Mouse (Mus musculus) limb, embryonic 12.5 days (tissue): Measurements from ENCODE around the gene Tmem183a. TPM values are rescaled to one million over a fixed set of nuclear protein-coding genes. Genes with fewer than 3 reads are reported as not detected.

ENCODE experiments used
- ATAC-seq: fragments of 200-750 bp; cut with Nextera tagmentation; 2 replicates; pipeline ENCODE4 v1.8.0; 2017; ENCODE audit warnings: low read depth, moderate TSS enrichment; ENCODE audit not compliant: insufficient number of reproducible peaks, insufficient read depth, low FRiP score, low TSS enrichment
- H3K27ac ChIP-seq: fragments of 300-500 bp; sonication (generic); 2 replicates; pipeline ENCODE4 v1.5.1; 2016; ENCODE audit warnings: mild to moderate bottlenecking, moderate library complexity
- H3K27me3 ChIP-seq: fragments of 300-500 bp; sonication (generic); 2 replicates; pipeline ENCODE4 v1.6.1; 2016; ENCODE audit warnings: mild to moderate bottlenecking, moderate library complexity
- H3K36me3 ChIP-seq: fragments of 300-500 bp; sonication (generic); 2 replicates; pipeline ENCODE4 v1.6.1; 2016; ENCODE audit warnings: mild to moderate bottlenecking, moderate library complexity
- H3K4me1 ChIP-seq: fragments of 300-500 bp; sonication (generic); replicated peaks from 2 replicates; pipeline ENCODE4 v1.6.1; 2016
- H3K4me2 ChIP-seq: fragments of 300-500 bp; sonication (generic); 2 replicates; pipeline ENCODE4 v1.6.1; 2016; ENCODE audit warnings: mild to moderate bottlenecking, moderate library complexity
- H3K4me3 ChIP-seq: fragments of 300-500 bp; sonication (generic); replicated peaks from 2 replicates; pipeline ENCODE4 v1.5.1; 2016; ENCODE audit warnings: mild to moderate bottlenecking
- H3K9ac ChIP-seq: fragments of 300-500 bp; sonication (generic); replicated peaks from 2 replicates; pipeline ENCODE4 v1.6.1; 2016; ENCODE audit warnings: mild to moderate bottlenecking, moderate library complexity
- H3K9me3 ChIP-seq: fragments of 300-500 bp; sonication (generic); 2 replicates; pipeline ENCODE4 v1.6.1; 2016; ENCODE audit warnings: mild to moderate bottlenecking, moderate library complexity
- WGBS: fragments of 180-500 bp; shearing (Covaris S2); methylation state at CpG from one replicate; pipeline ENCODE4 v1.1.7; 2016; 5-methylcytosine and 5-hydroxymethylcytosine counted together
- polyA plus RNA-seq: library from polyadenylated mRNA; unstranded; fragments of >200 nt; fragmentation: Nextera tagmentation; extraction: Ambion mirVana; gene quantifications from 2 replicates; pipeline ENCODE4 v1.2.1, GENCODE M21; 2016

Tmem183a gene
- polyA plus RNA-seq, 1 experiment from 2014 or later, result 96.6 TPM

DNA sequence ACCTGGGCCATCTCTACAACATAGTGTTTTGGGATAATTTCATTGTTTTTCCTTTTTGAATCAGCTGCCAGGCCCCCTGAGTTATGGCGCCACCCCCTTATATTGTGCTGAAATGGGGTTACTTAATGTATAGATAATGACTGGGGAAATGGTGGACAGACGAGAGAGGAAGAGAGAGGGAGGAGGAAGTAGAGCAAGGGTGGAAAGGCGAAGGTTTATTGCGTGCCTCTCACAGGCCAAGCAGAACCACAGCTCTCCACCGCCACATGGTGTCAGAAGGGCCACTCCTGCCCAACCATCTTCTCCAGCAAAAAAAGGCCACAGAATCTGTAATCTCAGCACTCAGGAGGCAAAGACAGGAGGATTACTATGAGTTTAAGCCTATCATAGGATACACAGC lies 46.6 kb downstream of the Tmem183a start:
- Histone ChIP-seq H3K9ac (no peak overlapping the region), H3K9me3 (no peaks in the 10 kb centered on the region), H3K27me3 (no peaks in the 10 kb centered on the region), H3K36me3 (0 out of 2 replicates have a peak, but pooled peaks cover 2% of the 10 kb centered on the region), H3K4me1 (peaks cover 7% of the 10 kb centered on the region; the same call in 1 of the 2 replicates), H3K27ac (no peak overlapping the region), H3K4me2 (no peak overlapping the region), H3K4me3 (no peak overlapping the region)
- WGBS, result 83% methylated on average over 5 of the region's 5 CpGs
- no peak for ATAC-seq

DNA sequence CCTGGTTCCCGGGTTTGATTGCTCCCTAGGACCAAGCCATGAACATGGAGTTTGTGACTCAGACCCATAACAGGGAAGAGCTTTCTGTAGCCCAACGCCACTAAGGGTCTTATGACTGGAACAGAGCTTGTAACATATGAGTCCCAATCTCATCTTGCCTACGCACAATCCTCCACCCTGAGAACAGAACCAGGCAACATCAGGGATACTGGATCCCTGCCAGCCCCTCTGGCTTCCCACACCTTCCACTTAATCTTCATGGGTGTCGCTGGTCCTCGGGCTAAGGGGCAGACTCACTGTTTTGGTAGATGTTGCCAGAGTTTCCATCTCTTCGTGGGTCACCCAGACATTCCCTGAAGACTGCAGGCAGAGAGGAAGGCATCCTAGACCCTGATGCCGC lies 50.0 kb downstream of the Tmem183a start:
- Histone ChIP-seq H3K4me2 (no peak overlapping the region), H3K36me3 (0 out of 2 replicates have a peak, but pooled peaks cover 5% of the 10 kb centered on the region), H3K9ac (no peak overlapping the region), H3K4me1 (no peaks in the 10 kb centered on the region), H3K9me3 (no peaks in the 10 kb centered on the region), H3K27ac (no peak overlapping the region), H3K4me3 (no peak overlapping the region), H3K27me3 (no peaks in the 10 kb centered on the region)
- 91% methylated on average over 7 of the region's 7 CpGs for WGBS
- ATAC-seq, result no peak

GRCm38 (mm10) chr1:134310729-134311128 lies 51.0 kb downstream of the Tmem183a start:
- no peak overlapping the region for H3K27ac ChIP-seq
- no peaks in the 10 kb centered on the region for H3K4me1 ChIP-seq
- H3K27me3 ChIP-seq, result no peaks in the 10 kb centered on the region
- whole genome bisulfite sequencing, result 97% methylated on average over 3 of the region's 3 CpGs
- no peak overlapping the region for H3K9ac ChIP-seq
- no peak for ATAC-seq
- 0 out of 2 replicates have a peak, but pooled peaks cover 5% of the 10 kb centered on the region for H3K36me3 ChIP-seq
- no peak overlapping the region for H3K4me3 ChIP-seq
- no peaks in the 10 kb centered on the region for H3K9me3 ChIP-seq
- no peak overlapping the region for H3K4me2 ChIP-seq

DNA sequence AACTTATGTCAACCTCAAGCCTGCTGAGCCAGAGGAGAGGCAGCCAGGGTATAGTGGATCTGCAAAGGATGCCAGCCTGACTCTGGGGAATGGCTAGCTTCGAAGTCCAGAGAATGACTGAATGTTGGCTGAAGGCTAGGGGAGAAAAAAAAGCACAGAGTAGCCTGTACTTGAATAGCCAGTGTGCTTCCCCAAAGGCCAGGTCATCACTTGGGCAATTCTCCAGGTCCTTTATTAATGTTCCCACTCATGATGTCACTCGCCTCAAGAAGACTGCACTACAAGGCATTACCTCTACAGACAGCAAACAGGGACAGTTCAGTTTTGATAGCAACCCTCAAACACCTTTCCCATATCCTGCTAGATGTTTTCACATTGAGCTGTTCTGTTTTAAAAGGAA lies 51.5 kb downstream of the Tmem183a start:
- no peak overlapping the region for H3K9ac ChIP-seq
- 0 out of 2 replicates have a peak, but pooled peaks cover 5% of the 10 kb centered on the region for H3K36me3 ChIP-seq
- H3K27me3 ChIP-seq, result no peaks in the 10 kb centered on the region
- H3K4me3 ChIP-seq, result no peak overlapping the region
- no peaks in the 10 kb centered on the region for H3K4me1 ChIP-seq
- ATAC-seq, result no peak
- 89% methylated on average over 2 of the region's 2 CpGs for WGBS
- no peak overlapping the region for H3K4me2 ChIP-seq
- no peaks in the 10 kb centered on the region for H3K9me3 ChIP-seq
- no peak overlapping the region for H3K27ac ChIP-seq

GRCm38 (mm10) chr1:134307409-134307808 lies 54.4 kb downstream of the Tmem183a start:
- no peak overlapping the region for H3K27ac ChIP-seq
- no peaks in the 10 kb centered on the region for H3K9me3 ChIP-seq
- H3K4me2 ChIP-seq, result no peak overlapping the region
- H3K27me3 ChIP-seq, result no peaks in the 10 kb centered on the region
- H3K4me1 ChIP-seq, result peaks cover 14% of the 10 kb centered on the region
- 77% methylated on average over 10 of the region's 10 CpGs for WGBS
- H3K36me3 ChIP-seq, result peaks cover 10% of the 10 kb centered on the region
- ATAC-seq, result peak; percentile 22; the same call in 1 of the 2 replicates
- no peak overlapping the region for H3K4me3 ChIP-seq
- H3K9ac ChIP-seq, result no peak overlapping the region

- peaks cover 10% of the 10 kb centered on the region for H3K36me3 ChIP-seq
- no peak for ATAC-seq
- H3K4me1 ChIP-seq, result peaks cover 17% of the 10 kb centered on the region
- H3K9me3 ChIP-seq, result no peaks in the 10 kb centered on the region
- peaks cover 13% of the 10 kb centered on the region for H3K27me3 ChIP-seq
- H3K4me3 ChIP-seq, result no peak overlapping the region
- H3K27ac ChIP-seq, result no peak overlapping the region
- H3K9ac ChIP-seq, result no peak overlapping the region
- no peak overlapping the region for H3K4me2 ChIP-seq
- WGBS, result 87% methylated on average over 9 of the region's 9 CpGs
Measured at GRCm38 (mm10) chr1:134304940-134305339, 56.8 kb downstream of the Tmem183a start.

GRCm38 (mm10) chr1:134302568-134303238 lies 59.1 kb downstream of the Tmem183a start:
- Histone ChIP-seq H3K4me3 (no peak overlapping the region), H3K4me2 (no peak overlapping the region), H3K4me1 (peaks cover 27% of the 10 kb centered on the region), H3K9ac (no peak overlapping the region), H3K36me3 (peaks cover 10% of the 10 kb centered on the region), H3K27me3 (peaks cover 35% of the 10 kb centered on the region), H3K27ac (peak overlapping the region; percentile 81), H3K9me3 (no peaks in the 10 kb centered on the region)
- ATAC-seq, result no peak; the same call in 1 of the 2 replicates
- WGBS, result 54% methylated on average over 8 of the region's 8 CpGs

DNA sequence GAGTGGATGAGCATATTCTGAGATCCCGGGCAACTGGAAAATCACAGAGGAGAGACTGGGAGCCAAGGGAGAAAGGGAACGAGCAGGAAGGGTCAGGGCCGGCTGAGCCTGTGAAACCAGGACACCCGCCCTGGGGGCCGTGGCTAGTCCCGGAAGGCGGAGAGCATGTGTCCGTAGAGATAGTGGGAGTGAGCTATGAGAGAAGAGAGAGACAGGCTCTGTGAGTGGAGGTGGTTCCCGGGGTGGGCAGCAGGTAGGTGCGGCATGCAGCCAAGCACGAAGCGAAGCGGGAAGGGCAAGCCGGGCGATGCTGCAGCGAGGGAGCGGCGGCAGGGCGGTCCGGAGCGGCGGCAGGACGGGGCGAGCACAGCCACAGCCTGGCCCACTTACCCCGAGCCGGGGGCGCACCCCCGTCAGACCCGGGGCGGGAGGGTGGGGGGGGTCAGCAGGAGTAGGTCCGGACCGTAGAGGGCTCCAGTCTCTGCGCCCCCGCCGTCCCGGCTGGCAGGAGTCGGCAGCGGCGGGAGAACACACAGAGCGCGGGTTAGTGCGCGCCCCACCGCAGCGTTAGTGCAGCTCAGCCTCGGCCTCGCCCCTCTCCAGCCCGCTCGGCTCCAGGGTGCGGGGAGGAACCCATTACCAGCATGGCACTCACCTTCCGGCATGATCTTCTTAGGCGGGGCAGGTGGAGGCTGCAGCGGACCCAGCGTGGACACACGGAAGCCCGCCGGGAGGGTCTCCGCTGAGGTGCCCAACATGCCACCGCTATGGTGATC lies 63.0 kb downstream of the Tmem183a start:
- Histone ChIP-seq H3K4me2 (peak overlapping the region; percentile 96), H3K27ac (no peak overlapping the region), H3K4me1 (peaks cover 27% of the 10 kb centered on the region), H3K9ac (peak overlapping the region; percentile 79), H3K27me3 (peaks cover 46% of the 10 kb centered on the region), H3K36me3 (peaks cover 3% of the 10 kb centered on the region; the same call in 1 of the 2 replicates), H3K9me3 (0 out of 2 replicates have a peak, but pooled peaks cover 3% of the 10 kb centered on the region), H3K4me3 (peak overlapping the region; percentile 62)
- ATAC-seq, result 0 out of 2 replicates have a peak, but pooled peaks have one; percentile 29
- 7% methylated on average over 53 of the region's 59 CpGs for WGBS

DNA sequence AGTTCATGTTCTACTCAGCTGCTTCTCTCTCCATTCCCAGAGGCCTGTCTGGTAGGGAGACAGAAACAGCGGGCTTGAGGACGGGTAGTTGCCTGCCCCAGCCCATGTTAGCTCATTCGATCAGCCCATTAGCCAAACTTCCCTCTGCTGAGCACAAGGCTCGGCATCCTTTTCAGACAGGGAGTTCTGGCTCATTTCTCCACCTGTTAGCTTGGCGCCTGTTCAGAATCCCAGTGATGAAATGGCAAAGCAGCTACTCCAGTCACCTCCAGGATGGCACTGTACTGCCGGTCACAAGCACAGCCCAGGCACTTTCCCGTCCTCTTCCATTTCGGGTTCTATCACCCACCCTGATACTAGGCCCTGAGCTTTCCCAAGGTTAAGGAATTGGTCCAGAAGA lies 64.5 kb downstream of the Tmem183a start:
- WGBS, result 87% methylated on average over 8 of the region's 8 CpGs
- H3K9me3 ChIP-seq, result 0 out of 2 replicates have a peak, but pooled peaks cover 3% of the 10 kb centered on the region
- no peak for ATAC-seq

More for the DNA sequence above, 64.5 kb downstream of the Tmem183a start:
- H3K27ac ChIP-seq, result no peak overlapping the region
- no peaks in the 10 kb centered on the region for H3K36me3 ChIP-seq
- no peak overlapping the region for H3K9ac ChIP-seq
- peaks cover 46% of the 10 kb centered on the region for H3K27me3 ChIP-seq
- H3K4me2 ChIP-seq, result no peak overlapping the region
- H3K4me1 ChIP-seq, result peaks cover 18% of the 10 kb centered on the region
- H3K4me3 ChIP-seq, result no peak overlapping the region
